Mouse (Mus musculus): ENCODE measurements around the gene Rflnb. TPM values are rescaled to one million over a fixed set of nuclear protein-coding genes. Genes with fewer than 3 reads are reported as not detected.

Rflnb gene
- 27.2 and 44.8 TPM in 2 replicates for polyA plus RNA-seq (2012; rRNA removed)

DNA sequence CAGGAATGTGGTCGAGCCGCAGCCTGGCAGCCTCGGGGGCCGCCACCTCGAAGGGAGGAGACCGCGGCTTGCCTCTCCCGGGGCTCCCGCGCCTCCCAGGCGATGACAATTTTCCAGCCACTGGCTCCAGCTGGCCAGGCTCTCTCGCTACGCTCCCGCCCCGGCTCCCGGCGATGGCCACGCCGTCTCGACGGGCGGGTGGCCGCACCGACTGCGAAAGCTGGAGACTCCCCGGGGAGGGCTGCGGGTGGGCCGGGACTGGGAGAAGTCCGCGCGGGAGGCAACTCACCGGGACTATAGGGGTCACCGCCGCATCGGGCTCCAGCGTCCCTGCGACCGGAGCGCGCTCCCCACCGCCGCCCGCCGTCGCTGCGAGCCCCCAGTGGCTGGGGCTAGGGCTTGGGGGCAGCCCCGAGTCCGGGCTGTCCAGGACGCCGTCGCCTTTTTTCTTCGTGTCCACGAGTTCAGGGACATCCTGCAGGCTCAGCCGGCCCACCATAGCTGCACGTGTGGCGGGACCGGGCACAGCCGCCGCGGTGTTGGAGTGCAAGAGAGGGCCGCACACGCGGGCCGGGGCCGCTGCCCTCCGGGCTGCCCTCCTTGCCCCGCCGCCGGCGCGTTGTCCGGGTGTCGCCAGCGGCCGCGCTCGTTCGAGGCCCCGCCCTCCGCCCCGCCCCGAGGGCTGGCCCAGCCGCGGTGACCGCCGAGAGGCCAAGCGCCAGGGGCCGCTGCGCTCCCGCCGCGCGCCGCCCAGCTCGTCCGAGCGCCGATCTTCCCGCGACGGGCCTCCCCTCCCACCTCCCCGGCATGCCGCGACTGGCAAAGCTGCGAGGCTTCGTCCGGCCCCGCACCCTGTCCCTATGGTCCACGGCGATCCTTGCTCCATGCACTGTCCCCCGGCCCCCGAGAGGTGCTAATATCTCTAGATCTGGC is at the start of gene Rflnb:
Gene Rflnb, minus strand, starts transcription at position 644 of the 933 bp plus-strand sequence.
- no peak for DNase-seq (ENCODE audit: low read depth)

DNA sequence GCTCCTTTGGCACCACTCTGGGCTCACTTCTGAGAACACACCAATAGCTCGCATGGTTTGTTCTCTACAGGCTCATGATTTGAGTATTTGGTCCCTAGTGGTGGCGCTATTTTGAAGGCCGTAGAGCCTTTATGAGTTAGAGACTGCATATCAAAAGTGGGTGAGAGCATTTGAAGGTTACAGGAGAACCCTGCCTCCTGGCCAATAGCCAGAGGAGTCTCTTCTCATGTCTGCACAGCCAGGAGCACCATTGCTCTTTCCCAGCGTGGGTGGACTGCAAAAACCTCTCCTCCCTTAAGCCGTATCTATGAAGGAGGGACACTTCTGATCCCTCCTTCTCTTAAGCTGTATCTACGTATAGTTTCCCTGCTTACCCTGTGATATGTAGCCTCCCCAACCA is 49.8 kb upstream of the Rflnb start:
- no peak for DNase-seq (ENCODE audit: low read depth)

DNA sequence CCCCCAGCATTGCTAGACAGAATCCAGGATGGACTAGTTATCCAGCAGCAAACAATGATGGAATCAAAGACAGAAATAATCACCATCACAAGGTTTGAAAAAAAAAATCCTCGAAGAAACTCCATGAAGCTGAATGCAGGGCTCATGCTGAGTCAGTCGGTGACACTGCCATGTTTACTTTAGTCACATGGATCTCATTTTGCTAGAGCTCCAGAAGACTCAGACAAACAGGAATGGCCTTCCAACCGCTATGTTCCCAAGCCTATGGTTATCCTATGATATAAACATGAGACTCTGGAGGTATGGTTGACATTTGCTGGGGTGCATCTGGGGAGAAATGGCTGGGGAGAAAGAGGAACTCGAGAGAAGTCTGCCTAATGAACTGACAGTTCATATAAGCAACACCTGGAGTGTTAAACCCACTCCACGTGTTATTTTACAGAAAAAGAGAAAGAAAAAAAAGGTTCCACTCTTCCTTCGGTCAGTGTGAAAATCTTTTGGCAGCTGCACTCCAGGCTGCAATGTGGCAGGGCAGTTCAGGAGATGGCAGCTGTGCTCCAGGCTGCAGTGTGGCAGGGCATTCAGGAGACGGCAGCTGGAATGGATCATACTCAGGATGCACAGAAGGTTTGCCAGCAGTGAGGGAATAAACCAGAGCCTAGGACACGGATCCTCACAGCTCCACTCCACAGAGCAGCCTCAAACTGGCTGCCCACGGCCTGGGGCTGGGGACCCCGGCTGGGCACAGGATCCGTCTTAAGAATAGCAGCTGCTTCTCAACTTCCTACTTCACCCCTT is 46.9 kb upstream of the Rflnb start:
- no peak for DNase-seq (ENCODE audit: low read depth)

DNA sequence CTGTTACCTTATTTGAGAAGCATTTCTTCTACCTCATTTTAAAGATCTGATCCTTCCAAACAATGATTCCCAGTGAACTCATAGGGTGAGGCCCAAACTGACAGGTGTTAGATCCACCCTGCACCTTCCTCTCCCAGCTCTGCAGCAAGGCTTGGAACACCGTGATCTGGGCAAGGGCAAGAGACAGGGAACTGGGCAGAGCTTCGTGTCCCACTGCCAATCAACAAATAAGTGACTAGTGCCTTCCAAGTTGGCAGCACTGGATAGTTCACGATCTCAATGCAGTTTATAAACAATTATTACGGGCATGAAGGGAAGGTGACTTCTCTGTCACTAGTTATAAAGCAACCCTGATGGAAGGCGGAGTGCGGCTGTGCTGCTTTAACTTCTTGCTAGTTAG is 42.2 kb upstream of the Rflnb start:
- no peak for DNase-seq (ENCODE audit: low read depth)

DNA sequence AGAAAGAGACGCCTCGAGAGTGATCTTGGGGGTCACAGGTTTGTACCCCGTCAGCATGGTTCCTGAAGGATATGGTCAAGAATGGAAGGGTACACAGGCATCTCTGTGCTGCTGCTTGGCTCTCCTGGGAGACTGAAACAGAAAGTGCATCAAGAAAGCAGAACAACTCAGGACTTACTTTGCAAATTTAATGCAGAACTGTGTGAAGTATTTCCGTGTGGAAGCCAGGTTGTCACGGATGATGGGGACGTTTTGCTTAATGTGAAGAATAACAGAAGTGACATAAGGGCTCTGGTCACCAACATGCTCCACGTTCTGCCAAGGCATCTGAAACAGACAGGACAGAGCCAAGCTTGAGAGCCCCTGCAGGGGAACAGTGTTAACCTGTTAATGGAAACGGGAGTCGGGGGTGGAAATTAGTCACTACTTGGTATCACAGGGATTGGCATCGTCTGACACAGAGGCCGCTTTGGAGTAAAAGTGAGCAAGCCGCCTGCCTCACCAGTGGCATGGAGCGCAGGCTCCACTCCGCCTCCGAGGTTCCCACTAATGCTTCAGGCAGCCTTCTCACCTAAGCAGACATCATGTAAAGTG is 39.1 kb upstream of the Rflnb start:
- DNase-seq (ENCODE audit: low read depth): no peak

DNA sequence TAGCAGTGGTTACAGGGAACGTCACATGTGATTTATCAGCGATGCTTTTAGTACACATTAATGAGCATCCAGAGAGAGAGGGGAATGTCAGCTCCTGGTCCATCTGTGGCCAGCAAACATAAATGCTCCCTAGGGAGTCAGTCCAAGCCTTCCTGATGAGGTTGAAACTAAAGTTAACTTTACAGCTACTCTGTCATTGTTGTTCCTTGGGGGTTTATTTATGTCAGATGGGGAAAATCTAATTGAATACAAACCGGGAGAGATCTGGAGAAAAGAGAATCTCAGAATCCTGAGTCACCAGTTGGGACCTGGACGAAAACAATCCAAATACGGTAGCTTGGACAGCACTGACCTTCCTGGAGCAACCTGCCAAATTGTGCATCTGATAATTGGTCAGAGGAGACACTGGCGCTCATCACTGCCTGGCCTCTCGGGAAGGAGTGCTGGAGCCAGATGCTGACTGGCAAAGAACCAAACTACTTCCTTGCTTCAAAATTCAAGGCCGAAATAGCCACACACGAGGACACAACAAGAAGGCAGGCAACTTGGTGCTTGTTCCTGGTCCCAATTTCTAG is 38.0 kb upstream of the Rflnb start:
- DNase-seq (ENCODE audit: low read depth): no peak

DNA sequence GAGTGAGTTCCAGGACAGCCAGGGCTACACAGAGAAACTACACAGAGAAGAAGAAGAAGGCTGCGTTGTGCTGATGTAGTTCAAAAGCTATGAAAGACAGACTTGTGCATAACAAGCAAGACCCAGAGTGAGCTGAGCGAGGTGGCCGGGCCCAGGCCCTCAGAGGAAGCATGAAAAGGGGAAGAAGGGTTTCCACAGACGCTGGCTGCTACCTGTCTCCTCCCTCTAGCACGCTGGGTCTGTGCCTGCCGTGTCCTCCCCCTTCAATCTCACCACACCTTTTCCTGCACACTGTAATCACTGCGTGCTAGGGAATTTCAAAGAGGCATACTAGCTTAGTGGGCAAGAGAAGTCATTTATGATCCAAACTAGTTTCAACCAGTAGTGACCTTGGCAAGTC is 36.8 kb upstream of the Rflnb start:
- no peak for DNase-seq (ENCODE audit: low read depth)

DNA sequence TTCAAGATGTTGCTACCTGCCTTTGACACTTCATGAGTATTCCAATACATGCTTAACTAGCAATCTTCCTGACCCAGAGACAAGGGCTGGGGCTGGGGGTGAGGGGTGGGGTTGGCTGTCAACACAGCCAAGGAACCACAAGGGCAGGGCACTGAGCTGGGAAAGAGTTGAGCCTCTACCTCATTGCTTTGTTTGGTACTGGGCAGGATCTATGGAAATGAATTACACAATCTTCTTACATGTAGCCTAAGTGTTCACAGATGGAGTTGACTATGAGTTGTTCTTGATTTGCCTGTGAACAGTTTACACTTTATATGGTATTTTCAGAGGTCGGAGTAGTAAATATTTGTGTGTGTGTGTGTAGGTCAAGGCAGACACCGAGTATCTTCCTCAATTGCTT is 33.3 kb upstream of the Rflnb start:
- no peak for DNase-seq (ENCODE audit: low read depth)

DNA sequence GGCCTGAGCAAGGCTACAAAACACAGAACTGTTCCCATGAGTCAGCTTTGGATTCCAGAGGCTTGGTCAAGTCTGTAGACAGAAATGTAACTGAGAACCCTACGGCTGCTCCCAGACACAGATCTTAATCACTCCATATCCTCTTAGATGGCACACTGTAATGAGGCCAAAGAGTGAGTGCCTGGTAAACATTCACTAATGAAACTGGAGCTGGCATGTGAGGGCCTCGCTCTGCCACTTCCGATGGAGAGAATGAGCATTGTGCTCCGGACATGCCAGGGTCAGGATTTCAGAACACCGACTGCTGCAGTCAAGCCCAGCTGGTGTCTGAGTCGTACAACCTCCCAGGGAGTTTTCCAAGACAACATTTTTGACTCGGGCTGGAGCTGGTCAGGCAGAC is 32.4 kb upstream of the Rflnb start:
- peak; percentile 61 for DNase-seq (ENCODE audit: low read depth)

DNA sequence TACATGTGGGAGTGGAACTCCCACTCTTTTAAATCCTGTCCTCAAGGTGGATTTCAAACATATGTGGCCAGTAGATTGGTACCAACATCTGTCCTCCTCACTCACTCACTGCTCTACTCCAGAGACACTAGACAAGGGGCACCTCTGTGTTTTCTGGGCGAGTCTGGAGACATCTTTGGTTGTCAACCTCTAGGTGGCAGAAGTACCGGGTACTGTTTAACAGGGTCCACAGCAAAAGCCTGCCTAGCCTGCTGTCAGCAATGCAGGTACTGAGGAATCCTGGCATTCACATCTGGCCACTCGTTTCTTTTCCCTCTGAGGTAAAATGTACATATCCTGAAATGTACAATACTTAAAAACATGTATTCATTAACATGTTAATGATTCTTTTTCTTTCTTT is 28.9 kb upstream of the Rflnb start:
- DNase-seq (ENCODE audit: low read depth): no peak

DNA sequence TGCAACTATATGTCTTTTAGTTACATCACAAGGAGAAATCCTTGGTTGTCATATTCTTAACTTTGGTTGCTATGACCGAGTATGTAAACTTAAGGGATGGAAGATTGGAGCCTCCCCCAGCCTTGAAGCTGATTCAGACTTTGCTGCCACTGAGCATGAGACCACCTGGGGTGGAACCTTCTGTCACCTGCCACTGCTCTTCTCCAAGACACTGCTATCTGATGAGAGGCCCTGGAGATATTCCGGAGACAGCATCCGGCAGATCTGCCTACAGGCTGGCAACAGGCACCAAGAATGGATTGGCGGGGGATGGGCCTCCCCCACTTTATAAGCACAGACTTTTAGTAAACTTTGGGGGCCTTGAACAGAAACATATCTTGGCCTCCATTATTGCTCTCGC is 24.9 kb upstream of the Rflnb start:
- no peak for DNase-seq (ENCODE audit: low read depth)

DNA sequence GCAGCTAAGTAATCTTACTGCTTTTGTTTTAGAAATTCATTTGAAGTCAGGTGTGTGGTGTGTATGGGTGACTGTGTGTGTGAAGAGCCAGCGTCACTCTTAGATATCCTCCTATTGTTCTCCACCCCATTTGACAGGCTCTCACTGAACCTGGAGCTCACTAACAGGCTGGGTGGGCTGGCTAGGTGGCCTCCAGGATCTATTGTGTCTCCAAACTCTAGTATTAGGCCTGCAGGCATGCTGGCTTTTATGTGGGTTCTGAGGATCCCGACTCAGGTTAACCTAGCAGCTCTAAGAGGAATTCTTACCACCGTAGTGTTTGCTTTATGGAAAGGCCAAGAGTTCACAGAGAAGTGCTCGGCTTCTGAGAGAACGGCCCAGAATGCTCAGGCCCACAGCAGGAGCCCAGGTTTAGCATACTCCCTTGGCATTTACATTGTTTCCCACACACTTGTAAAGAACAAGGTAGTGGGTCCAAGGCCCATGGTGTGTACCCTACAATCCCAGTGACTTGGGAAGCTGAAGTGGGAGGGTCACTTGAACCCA is 23.5 kb upstream of the Rflnb start:
- DNase-seq (ENCODE audit: low read depth): no peak

DNA sequence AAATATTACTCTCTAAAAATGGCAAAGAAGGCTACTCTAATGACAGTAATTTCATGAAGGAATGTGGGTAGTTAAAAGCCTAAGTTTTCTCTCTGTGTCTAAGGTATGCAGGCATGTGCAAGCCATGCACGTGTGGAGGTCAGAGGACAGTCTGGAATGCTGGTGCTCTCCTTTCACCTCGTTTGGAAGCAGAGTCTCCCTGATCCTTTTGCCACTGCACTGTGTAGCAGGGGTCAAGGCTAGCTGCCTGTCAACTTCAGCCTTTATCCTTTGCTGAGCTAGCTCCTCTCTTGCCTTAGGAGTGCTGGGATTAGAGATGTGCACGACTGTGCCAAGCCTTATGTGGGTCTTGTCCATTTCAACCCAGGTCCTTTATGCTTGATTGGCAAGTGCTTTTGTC is 22.9 kb upstream of the Rflnb start:
- DNase-seq (ENCODE audit: low read depth): no peak

DNA sequence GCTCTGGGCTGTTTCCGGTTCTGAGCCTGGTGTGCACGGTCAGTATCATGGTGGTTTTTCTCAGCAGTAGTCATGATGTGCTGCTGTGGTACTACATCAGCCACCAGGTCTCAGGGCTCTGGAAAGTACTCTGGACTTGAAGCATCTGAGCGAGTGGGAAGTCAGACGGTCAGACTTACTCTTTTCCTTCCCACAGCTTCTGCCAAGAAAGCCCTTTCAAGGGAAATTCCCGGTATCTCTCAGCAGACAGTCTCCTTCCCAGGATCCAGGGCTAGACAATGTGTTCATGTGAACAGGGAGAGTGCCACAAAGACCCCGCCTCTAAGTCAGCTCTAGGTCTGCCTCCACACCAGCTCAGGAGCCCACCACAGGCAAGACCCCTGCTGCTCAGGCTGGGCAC is 17.8 kb upstream of the Rflnb start:
- DNase-seq (ENCODE audit: low read depth): no peak

DNA sequence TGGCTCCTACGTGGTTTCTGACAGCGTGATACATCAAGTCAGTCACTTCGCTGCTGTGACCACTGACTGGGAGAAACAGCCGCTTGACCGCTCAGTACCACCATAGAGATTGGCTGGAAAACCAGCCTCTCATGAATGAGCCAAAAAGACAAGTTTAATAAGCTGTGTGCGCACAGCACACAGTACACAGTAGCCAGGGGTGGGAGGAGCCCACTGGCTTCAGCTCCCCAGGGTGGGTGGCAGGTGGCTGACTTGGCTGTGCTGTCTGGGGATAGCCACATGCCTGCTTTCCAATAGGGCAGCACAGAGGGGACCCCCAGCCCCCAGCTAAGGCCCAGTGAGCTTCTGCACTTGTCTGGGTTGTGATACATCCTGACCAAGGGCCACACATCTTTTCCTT is 16.9 kb upstream of the Rflnb start:
- no peak for DNase-seq (ENCODE audit: low read depth)

DNA sequence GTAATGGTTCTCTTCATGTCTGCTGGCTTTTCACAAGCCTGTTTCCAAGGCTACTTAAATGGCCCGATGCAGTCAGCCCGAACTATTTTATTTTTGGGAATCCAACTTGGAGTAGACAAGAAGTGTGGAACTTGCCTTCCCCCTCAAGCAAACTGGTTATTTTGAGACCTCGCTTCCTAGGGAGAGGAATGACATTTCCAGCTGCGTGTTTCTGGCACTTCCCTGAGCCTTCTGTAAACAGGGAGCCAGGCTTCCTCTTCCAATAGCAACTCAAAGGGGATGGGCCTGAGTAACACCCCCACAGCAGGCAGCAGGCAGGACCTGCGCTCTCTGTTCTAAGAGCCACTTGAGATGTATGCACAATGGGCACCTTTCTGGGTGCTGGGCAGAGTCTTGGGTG is 15.3 kb upstream of the Rflnb start:
- DNase-seq (ENCODE audit: low read depth): no peak

DNA sequence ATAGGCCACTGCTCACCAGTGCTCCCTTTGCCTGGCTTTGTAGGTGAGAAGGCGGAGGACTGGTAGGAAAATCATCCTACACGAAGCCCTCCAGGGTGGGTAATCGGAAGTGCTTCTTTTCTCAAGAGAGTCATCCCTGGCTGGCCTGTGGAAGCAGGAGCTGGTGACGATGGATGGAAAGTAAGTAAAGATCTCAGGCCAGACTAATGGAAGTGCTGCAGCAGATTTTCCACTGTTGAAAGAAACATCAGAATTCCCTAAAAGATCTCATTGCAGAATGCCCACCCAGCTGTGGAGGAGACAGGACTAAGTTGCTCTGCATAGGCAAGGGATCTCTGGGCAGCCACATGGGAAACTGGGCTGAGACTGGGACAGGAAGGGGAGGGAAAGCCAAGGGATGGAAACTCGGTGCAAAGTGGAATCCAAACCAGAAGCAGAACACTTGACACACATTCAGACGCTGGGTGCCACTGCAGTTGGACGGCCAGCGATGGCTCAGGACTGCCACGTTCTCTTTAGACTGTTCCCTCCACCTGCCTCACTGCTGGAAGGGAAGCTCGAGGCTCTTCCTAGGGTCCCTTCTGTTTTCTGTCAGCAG is 14.6 kb upstream of the Rflnb start:
- no peak for DNase-seq (ENCODE audit: low read depth)

DNA sequence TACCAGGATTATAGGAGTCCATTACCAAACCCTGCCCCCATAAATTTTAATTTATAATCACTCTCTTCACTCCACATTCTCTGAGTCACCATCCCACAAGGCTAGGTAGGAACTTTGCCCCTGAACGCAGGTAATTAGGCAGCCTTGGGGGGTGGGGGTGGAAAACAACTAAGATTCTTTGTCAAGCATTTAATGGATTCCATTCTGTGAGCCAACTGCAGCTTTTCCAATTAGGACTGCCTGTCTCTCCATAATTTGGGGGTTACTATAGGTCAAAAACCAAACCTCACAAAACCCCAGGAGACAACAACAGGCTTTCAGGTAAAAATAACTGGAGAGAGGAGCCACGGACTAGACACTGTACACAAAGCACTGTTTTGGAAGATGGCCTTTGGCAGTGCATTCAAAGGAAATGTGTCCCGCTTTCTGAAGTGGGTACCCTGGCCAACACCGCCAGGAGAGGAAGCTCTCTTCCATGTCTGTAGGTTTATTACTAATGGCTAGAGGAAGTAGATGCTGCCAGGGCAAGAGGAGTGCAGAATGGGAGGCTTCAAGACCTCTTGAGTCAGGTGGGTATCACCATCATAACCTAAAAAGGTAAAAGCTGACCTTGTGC is 13.3 kb upstream of the Rflnb start:
- no peak for DNase-seq (ENCODE audit: low read depth)

DNA sequence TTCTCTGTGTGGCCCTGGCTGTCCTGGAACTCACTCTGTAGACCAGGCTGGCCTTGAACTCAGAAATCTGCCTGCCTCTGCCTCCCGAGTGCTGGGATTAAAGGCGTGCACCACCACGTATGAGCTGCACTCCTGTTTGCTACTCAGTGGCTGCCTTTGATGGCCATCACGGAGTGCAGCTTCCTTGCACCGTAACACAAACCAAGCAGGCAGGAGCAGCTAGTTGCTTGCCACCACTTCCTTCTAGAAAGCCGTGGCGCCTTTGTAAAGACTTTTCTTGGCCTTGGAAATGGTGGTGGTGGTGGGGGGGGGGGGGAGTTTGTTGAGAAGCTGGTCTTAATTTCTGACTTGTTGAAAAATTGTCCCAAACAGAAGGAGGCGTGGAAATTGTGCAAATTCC is 12.5 kb upstream of the Rflnb start:
- no peak for DNase-seq (ENCODE audit: low read depth)

DNA sequence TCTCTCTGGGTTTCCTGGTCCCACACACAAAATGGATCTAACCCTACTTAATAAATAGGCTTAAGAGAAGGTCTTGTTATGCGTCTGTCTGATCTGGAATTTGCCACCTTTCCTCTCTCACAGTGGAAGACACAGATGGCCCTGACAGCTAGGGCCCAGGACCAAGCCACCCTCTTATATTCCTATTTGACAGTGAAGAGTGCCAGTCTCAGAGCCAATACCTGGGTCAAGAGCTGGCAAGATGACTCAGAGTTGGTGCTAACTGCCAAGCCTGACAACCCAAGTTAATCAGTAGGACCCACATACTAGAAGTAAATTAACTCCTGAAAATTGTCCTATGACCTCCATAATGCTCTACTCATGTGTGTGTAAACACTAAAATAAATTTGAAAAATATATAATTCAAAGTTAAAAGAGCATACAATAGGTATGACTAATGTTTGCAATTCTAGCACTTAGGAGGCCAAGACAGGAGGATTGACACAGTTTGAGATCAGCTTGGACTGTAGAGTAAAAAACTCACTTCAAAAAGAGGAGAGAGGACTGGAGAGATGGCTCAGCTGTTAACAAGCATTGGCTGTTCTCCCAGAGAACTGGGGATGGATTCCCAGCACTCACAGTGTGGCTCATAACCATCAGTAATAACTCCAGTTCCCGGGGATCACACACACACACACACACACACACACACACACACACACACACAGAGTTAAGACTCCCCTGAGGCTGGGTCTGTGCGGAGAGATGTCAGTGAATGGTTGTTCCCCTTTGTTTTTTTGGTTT is 11.9 kb upstream of the Rflnb start:
- no peak for DNase-seq (ENCODE audit: low read depth)
